Mouse (Mus musculus): ENCODE results near the gene Fars2. TPM values are rescaled to one million over a fixed set of nuclear protein-coding genes. Genes with fewer than 3 reads are reported as not detected.
"Not testable (repeated sequence)": the region's sequence is repeated elsewhere in the genome, so short reads cannot be mapped to it uniquely, and the experiment has no call there.

The Fars2 gene
- polyA plus RNA-seq, 1 experiment from 2014 or later: 43.7 TPM

- DNase-seq (ENCODE audit: low spot score): peak; percentile 89
These were observed 249.1 kb downstream of the Fars2 start for GRCm38 (mm10) chr13:36366304-36366703.

DNA sequence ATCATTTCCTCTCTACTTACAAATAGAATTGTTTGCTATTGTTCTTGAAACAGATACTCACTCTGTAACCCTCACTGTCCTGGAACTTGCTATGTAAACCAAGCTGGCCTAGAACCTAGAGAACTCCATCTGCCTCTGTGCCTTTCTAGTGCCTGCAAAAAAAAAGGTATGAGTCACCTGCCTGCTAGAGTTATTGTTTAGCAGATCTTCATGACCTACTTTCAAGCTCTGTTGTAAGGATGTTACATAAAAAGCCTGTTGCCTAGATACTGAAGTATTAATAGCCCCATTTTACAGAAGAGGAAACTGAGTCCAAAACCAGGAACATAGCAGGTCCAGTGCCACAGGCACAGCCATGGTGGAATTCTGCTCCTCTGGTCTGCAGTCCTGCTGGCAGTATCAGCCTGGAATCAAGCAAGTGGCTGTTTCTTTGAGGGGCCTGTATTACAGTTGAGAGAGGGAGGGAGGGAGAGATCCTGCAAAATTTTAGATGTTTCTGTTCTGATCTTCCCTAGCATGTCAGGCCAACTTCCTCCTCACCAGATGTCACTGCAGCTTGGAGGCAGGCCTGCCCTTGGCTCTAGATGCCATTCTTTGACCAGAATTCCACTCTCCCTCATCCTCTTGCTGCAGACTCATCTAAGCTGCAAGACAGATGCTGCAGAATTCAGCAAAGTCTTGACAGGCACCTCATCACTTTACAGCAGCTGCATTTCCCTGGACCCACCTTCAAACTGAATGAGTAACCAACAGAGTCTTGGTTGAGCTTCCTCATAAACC is 250.7 kb downstream of the Fars2 start:
- peak; percentile 56 for DNase-seq (ENCODE audit: low spot score)

- DNase-seq (ENCODE audit: low spot score): no peak
These were observed 251.6 kb downstream of the Fars2 start for GRCm38 (mm10) chr13:36368799-36369198.

GRCm38 (mm10) chr13:36369400-36369799 is 252.2 kb downstream of the Fars2 start:
- no peak for DNase-seq (ENCODE audit: low spot score)

- DNase-seq (ENCODE audit: low spot score): no peak
These were observed 266.0 kb downstream of the Fars2 start for GRCm38 (mm10) chr13:36383236-36383635.

DNA sequence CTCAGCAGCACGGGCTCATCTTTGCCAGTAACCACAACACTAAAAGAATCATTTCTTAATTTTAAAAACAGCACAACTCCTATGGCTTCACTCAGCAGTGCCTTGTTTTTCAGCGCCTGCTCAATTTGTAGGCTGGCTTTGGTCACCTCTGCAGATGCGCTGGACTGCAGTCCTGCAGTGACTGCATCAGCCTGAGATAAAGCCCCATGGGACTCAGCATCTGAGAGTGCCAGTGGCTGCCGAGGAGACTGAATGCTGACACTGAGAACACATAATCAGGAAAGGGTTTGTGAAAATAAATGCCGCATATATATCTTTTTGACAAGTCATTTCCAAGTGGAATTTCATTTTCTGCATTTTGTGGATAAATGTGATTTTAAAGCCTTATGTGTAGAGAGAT is 268.9 kb downstream of the Fars2 start:
- DNase-seq (ENCODE audit: low spot score): no peak

- no peak for DNase-seq (ENCODE audit: low spot score)
These were observed 274.7 kb downstream of the Fars2 start for GRCm38 (mm10) chr13:36391936-36392335.

DNA sequence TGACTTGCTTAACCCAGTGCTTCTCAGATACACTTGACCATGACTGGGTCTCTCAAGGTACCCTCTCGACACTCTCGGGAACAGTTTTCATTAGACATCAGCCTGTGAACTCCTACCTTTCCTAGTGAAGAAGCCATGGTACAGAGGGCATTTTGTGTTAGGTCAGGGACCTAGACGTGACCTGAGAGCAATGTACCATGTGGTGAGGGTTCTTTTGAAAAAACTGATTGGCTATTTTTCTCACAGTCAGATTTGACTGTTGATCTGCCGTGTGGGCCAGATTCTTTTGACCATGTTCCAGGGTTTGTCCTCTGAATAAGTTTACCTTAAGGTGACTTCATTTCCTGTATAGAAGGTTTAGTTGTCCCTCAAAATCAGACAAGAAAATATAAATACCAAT is 275.5 kb downstream of the Fars2 start:
- DNase-seq (ENCODE audit: low spot score): no peak

- no peak for DNase-seq (ENCODE audit: low spot score)
These were observed 283.8 kb downstream of the Fars2 start for GRCm38 (mm10) chr13:36401011-36401410.

DNA sequence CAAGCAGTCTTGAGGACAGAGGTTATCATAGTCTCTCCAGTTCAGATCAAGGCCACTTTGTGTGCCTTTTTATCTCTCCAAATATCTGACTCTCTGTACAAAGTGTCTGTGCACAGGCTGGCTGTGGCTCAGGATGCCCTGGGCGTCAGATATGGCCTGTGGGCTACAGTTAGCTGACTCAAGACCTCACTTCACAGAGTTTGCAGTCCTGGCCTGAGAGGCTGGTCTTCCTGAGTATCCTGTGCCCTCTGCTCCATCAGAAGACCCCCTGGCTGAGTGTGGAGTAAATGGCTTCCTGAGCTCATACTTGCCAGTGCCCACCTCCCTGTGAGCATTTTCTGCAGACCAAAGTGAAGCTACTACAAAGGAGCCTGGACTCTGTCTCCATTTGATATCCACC is 296.1 kb downstream of the Fars2 start:
- no peak for DNase-seq (ENCODE audit: low spot score)

- no peak for DNase-seq (ENCODE audit: low spot score)
These were observed 298.0 kb downstream of the Fars2 start for GRCm38 (mm10) chr13:36415176-36415575.

DNA sequence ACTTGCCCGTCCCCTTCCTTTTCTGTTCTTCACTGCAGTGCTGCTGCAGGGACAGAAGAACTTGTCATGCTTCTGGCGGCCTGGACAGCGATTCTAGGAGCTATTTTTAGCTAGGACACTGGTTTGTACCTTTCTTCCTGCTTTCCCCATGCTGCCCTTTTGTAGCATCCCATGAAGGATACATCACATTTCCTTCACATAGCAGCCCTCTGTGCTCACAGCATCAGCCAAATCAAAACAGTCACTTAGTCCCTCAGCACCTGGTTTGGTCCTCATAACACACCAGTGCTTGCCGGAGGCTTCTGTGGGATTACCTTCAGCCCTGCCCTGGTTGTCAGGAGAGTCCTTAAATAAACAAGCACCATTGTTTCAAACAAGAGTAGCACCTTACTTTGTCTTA is 299.3 kb downstream of the Fars2 start:
- no peak for DNase-seq (ENCODE audit: low spot score)

DNA sequence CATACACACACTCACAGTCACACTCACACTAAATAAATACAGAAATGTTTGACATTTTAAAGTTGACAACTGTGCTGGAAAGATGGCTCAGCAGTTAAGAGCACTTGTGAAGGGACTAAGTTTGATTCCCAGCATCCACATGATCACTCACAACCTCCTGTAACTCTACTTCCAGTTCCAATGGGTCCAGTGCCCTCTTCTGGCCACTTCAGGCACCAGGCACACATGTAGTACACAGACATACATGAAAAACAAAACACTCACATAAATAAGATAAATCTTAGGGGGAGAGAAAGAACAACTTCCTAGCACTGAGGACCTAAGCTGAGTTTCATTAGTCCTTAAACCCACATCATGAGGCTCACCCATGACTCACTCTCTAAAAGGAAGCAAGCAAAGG is 302.1 kb downstream of the Fars2 start:
- DNase-seq (ENCODE audit: low spot score): no peak

DNA sequence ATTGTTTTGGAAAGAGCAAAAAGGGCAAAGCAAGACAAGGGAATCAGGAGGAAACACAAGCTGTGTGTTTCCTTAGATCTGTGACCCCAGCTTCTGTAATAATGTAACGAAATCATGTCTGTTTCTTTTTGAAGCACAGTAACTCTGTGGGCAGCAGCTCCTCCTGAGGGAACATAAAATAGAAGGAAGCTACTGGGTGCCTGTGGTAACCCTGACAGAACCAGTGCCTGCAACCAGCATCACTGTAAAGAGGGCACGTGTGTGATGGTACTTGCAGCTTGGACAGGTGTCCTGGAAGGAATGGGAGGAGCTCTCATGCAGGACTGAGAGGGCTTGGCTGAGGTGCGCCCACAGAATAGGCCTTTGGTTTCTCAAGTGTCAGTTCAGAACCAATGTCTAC is 305.2 kb downstream of the Fars2 start:
- no peak for DNase-seq (ENCODE audit: low spot score)

- not testable (repeated sequence) for DNase-seq (ENCODE audit: low spot score)
These were observed 308.9 kb downstream of the Fars2 start for GRCm38 (mm10) chr13:36425824-36426705.

GRCm38 (mm10) chr13:36429500-36430189 is 312.4 kb downstream of the Fars2 start:
- no peak for DNase-seq (ENCODE audit: low spot score)

DNA sequence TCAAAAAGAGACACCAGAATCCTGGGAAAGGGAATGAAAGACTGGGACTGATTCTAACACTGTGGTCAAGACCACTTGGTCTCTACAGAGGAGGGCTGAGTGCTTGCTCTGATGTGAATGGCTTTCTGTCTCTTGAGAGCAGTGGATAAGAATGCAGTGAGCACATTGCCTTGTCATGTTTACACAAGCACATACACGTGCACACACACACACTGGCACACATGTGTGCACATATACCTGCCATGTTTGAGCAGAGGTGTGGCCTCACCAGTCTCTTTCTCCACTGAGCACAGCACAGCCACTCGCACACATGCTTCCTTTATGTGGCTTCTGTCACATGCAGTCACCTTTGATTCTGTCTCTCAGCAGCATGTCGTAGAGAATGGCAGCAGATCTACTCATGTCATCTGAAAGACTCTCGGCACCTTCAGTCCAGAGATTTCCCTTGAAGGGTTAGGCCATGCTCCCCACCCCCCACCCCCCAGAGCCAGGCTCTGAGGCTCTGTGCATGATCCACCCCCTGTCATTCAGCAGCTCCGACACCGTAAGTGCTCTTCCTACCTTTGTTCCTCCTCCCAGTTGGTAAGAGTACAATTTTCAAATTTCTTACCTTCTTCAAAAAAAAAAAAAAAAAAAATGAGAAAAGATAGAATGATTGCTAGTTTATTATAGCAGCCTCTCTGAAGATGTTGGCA is 313.4 kb downstream of the Fars2 start:
- peak; percentile 22 for DNase-seq (ENCODE audit: low spot score)

GRCm38 (mm10) chr13:36431974-36432518 is 314.8 kb downstream of the Fars2 start:
- no peak for DNase-seq (ENCODE audit: low spot score)

- no peak for DNase-seq (ENCODE audit: low spot score)
These were observed 327.7 kb downstream of the Fars2 start for GRCm38 (mm10) chr13:36444748-36445423.

- DNase-seq (ENCODE audit: low spot score): no peak
These were observed 330.7 kb downstream of the Fars2 start for GRCm38 (mm10) chr13:36447947-36448346.

All from thymus, postnatal 0 days (tissue).